Mouse (Mus musculus): Measurements from ENCODE around the gene Actn1. TPM values are rescaled to one million over a fixed set of nuclear protein-coding genes. Genes with fewer than 3 reads are reported as not detected.

The Actn1 gene
- total RNA-seq, 2 experiments from 2014 or later, result 125 to 145 TPM

DNA sequence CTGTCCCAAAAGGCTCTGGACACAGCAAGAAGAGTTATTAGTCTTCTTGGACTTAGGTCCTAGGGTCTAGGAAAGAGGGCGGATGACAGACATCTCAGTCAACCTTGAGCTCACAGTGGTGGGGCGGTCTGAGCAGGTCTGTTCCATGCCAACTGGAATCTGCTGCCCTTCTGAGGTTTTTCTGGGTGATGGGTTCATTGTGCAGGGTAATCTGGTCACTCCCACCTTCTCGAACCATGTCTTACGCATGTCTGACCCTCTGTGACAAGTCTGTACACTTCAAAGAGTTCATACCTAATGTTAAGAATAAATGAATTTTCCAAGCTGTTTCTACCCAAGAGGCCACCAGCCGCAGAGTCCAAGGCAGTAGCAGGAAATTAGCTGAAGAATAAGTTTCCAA is 29.3 kb downstream of the Actn1 start:
- no peak for DNase-seq (ENCODE audit: low spot score in 2 of 2)
- intact Hi-C loops (cut with DNase I), result no loop called here

- DNase-seq (ENCODE audit: low spot score in 2 of 2), result peak; percentile 38 to 59
- intact Hi-C loops (cut with DNase I), result no loop called here
These were observed 30.0 kb downstream of the Actn1 start for GRCm38 (mm10) chr12:80230111-80230700.

DNA sequence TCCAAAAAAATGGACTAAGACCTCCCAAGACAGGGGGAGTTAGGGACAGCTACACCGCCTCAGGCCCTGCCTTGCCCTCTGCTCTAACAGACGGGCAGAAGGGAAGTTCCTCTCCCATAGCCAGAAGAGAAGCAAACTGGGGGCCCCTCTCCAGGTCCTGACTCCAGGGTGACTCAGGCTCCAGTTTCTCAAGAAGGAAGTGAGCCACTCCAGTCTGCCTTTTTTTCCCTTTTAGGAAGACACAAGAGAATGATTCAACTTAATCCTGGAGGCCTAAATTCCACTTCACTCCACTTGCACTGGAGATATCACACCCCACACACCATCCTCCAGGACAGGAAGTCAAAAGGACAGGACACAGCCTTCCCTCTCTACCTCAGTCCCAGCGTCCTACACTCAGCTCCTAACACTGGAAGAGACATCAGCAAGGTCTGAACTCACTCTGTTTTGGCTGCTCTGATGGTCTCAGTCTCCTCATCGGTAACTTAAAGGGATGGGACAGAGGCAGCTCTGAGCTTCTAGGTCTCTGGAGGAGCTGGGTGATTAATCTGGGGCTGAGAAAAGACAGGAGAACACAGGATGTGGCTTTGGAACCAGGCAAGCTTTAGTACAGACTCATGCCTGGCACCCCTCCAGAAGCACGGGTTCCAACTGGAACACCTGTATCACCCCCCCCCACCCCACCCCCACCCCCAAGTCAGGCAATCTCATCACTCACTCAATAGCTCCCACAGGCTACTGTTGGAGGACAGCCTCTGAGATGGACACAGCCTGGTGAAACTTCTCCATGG is 31.0 kb downstream of the Actn1 start:
- DNase-seq (ENCODE audit: low spot score in 2 of 2), result no peak
- intact Hi-C loops (cut with DNase I), result no loop called here

GRCm38 (mm10) chr12:80228356-80228755 is 31.8 kb downstream of the Actn1 start:
- intact Hi-C loops (cut with DNase I), result no loop called here
- no peak for DNase-seq (ENCODE audit: low spot score in 2 of 2)

- peak in 1 of 2 experiments; percentile 25 for DNase-seq (ENCODE audit: low spot score in 2 of 2)
These were observed 32.3 kb downstream of the Actn1 start for GRCm38 (mm10) chr12:80227835-80228234.

GRCm38 (mm10) chr12:80226101-80226500 is 34.1 kb downstream of the Actn1 start:
- no peak for DNase-seq (ENCODE audit: low spot score in 2 of 2)
- intact Hi-C loops (cut with DNase I), result no loop called here

More at GRCm38 (mm10) chr12:80227835-80228234, 32.3 kb downstream of the Actn1 start:
- intact Hi-C loops (cut with DNase I), result no loop called here

- intact Hi-C loops (cut with DNase I), result no loop called here
These were observed 35.9 kb downstream of the Actn1 start for GRCm38 (mm10) chr12:80224241-80224731.

GRCm38 (mm10) chr12:80223511-80223910 is 36.7 kb downstream of the Actn1 start:
- intact Hi-C loops (cut with DNase I), result no loop called here
- no peak for DNase-seq (ENCODE audit: low spot score in 2 of 2)

More at GRCm38 (mm10) chr12:80224241-80224731, 35.9 kb downstream of the Actn1 start:
- no peak for DNase-seq (ENCODE audit: low spot score in 2 of 2)

- DNase-seq (ENCODE audit: low spot score in 2 of 2), result no peak
- intact Hi-C loops (cut with DNase I), result no loop called here
These were observed 37.7 kb downstream of the Actn1 start for GRCm38 (mm10) chr12:80222473-80222872.

DNA sequence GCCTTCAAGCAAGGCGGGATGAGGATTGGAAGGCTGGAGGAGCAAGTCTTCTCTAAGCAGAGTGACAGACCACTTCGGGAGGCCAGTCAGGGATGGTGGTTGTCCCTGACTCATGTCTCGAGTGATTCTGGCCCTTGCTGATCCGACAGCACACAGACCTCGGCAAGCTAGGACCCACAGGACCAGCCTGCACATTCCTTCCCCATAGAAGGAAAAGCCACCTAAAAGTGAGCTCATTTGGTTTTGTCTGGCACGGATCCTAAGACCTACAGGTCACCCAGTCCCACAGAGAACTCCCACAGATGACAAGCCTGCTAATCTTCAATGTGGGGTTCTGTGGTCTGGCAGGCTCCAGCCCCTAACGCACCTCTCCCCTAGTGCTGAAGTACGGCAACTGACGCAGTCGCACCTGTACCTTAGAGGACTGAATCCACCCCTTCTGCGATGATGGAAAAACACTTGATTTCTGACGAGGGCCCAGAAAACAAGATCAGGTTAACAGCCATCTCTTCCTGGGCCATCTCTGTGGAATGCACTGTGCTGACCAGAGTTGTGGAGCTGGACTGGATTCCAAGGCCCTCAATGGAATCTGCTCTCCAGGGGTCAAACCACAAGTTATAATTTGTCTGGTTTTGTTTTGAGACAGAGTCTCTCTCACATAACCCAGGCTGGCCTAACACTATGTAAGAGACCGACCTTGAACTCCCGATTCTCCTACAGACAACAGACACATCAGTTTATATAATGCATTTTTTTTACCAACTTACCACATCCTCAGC is 39.7 kb downstream of the Actn1 start:
- no peak for DNase-seq (ENCODE audit: low spot score in 2 of 2)
- intact Hi-C loops (cut with DNase I), result no loop called here

DNA sequence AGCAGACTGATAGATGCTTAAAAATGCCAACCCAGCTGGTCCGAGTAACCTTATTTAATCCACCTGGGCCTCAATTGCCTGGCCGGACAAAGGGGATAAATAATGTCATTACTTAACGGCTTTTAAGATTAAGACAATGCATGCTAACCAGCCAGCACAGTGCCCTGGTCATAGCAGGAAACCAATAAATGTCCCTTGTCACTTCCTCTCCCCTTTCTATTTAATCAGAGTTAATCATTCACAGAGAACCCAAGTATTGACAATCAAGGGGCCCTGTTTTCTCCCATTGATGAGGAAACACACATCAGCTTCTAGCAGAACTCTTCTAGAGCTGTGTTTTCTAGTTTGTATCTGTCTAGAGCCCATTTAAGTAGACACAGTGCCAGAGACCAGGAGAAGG is 41.4 kb downstream of the Actn1 start:
- intact Hi-C loops (cut with DNase I), result no loop called here
- no peak for DNase-seq (ENCODE audit: low spot score in 2 of 2)

DNA sequence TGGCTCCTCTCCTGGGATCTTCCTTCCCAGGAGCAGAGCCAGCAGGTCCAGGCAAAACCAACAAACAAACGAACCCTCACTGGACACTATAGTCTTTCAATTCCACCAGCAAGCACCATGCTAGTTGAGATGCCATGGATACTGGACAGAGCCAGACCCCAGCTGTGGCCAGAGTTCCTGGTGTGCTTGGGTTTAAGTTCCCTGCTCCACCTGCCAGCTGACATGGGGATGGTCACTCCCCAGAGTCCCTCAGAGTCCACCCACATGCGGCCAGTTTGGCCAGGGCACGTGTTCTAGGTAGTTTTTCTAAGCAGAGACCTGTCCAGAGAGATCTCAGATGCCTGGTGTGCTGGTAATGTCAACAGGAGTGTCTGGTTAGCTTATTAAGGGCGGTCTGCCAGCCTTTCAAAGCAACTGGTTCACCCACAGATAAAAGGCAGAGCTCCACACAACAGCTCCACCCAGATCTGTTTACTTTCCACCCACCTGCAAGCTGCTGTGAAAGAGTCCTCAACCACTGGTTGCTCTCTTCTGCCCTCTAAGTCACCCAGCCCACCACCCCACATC is 42.0 kb downstream of the Actn1 start:
- intact Hi-C loops (cut with DNase I), result no loop called here
- DNase-seq (ENCODE audit: low spot score in 2 of 2), result no peak

DNA sequence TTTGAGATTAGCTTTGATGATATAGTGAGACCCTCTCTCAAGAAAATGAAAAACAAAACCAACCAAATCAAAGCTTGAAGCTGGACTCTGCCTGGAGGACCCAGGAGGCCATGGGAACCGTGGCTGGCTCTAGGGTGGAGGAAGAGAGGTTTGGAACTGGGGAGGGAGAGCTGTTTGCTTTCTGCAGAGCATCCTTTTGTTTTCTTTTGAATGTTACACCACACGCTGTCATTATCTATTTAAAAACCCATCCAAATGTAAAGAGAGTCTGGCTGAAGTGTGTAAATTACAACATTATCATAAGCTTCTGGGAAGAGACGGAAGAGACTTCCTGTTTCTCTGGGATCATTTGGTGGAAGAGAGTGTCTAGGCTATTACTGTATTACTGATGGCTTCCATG is 43.1 kb downstream of the Actn1 start:
- DNase-seq (ENCODE audit: low spot score in 2 of 2), result no peak
- intact Hi-C loops (cut with DNase I), result no loop called here

GRCm38 (mm10) chr12:80216258-80216881 is 43.8 kb downstream of the Actn1 start:
- peak in 1 of 2 experiments; percentile 40 for DNase-seq (ENCODE audit: low spot score in 2 of 2)
- intact Hi-C loops (cut with DNase I), result no loop called here

GRCm38 (mm10) chr12:80213810-80214209 is 46.4 kb downstream of the Actn1 start:
- DNase-seq (ENCODE audit: low spot score in 2 of 2), result no peak
- intact Hi-C loops (cut with DNase I), result no loop called here

GRCm38 (mm10) chr12:80213263-80213662 is 46.9 kb downstream of the Actn1 start:
- intact Hi-C loops (cut with DNase I), result no loop called here
- no peak for DNase-seq (ENCODE audit: low spot score in 2 of 2)

- DNase-seq (ENCODE audit: low spot score in 2 of 2), result no peak
- intact Hi-C loops (cut with DNase I), result no loop called here
These were observed 49.2 kb downstream of the Actn1 start for GRCm38 (mm10) chr12:80210791-80211612.

- no peak for DNase-seq (ENCODE audit: low spot score in 2 of 2)
- intact Hi-C loops (cut with DNase I), result no loop called here
These were observed 50.3 kb downstream of the Actn1 start for GRCm38 (mm10) chr12:80209914-80210313.
